Mouse (Mus musculus) layer of hippocampus, postnatal 36 days (tissue): ENCODE measurements around the gene Pim3. TPM values are rescaled to one million over a fixed set of nuclear protein-coding genes. Genes with fewer than 3 reads are reported as not detected.

Experiments used
- total RNA-seq, 2 experiments: library from RNA; stranded (reverse); gene quantifications; 2 replicates each; pipeline ENCODE4 v1.2.3; 2021

Gene Pim3
- total RNA-seq, 2 experiments from 2014 or later, result 36.7 to 37.1 TPM

Other genes starting within 250 kb of the Pim3 start
- gene Brd1, start 128.0 kb upstream of the Pim3 start, total RNA-seq, result 10 to 100 TPM; 54.7 to 56.2 TPM
- gene Zbed4, start 110.5 kb upstream of the Pim3 start, total RNA-seq, result 10 to 100 TPM; 10.2 to 10.7 TPM
- gene Alg12, start 42.9 kb upstream of the Pim3 start, total RNA-seq, result 10 to 100 TPM; 13.0 to 16.3 TPM
- gene Creld2, start 42.5 kb upstream of the Pim3 start, total RNA-seq, result 10 to 100 TPM; 29.3 to 41.6 TPM
- 1 to 10 TPM; 2.5 to 2.9 TPM for gene Ttll8, start 92.2 kb downstream of the Pim3 start, total RNA-seq
- 100 to 1,000 TPM; 117 to 124 TPM for gene Mlc1, start 116.8 kb downstream of the Pim3 start, total RNA-seq
- not detected for gene Mov10l1, start 120.7 kb downstream of the Pim3 start, total RNA-seq
- gene Panx2, start 197.5 kb downstream of the Pim3 start, total RNA-seq, result 100 to 1,000 TPM; 156 to 159 TPM
- 10 to 100 TPM; 23.0 to 26.9 TPM for gene Trabd, start 212.9 kb downstream of the Pim3 start, total RNA-seq
- 10 to 100 TPM; 20.3 to 21.7 TPM for gene Selenoo, start 226.9 kb downstream of the Pim3 start, total RNA-seq